Mouse (Mus musculus) heart, embryonic 13.5 days (tissue): ENCODE data around the gene 1700011L22Rik. TPM values are rescaled to one million over a fixed set of nuclear protein-coding genes. Genes with fewer than 3 reads are reported as not detected.
A peak's percentile ranks its signal among the peaks of the same experiment; 100 is the strongest.

ENCODE experiments used
- ATAC-seq: fragments of 200-750 bp; cut with Nextera tagmentation; 2 replicates; pipeline ENCODE4 v1.8.0; 2017; ENCODE audit warnings: moderate TSS enrichment; ENCODE audit not compliant: insufficient number of reproducible peaks, low FRiP score, low TSS enrichment; ENCODE audit errors: extremely low read depth
- H3K27ac ChIP-seq: fragments of 300-500 bp; sonication (generic); replicated peaks from 2 replicates; pipeline ENCODE4 v1.5.1; 2015; ENCODE audit warnings: moderate library complexity, mild to moderate bottlenecking, inconsistent platforms
- H3K27me3 ChIP-seq: fragments of 300-500 bp; sonication (generic); replicated peaks from 2 replicates; pipeline ENCODE4 v1.6.1; 2015; ENCODE audit warnings: mild to moderate bottlenecking, inconsistent platforms
- H3K36me3 ChIP-seq: fragments of 300-500 bp; sonication (generic); 2 replicates; pipeline ENCODE4 v1.6.1; 2015; ENCODE audit warnings: mild to moderate bottlenecking, inconsistent platforms
- H3K4me1 ChIP-seq: fragments of 300-500 bp; sonication (generic); 2 replicates; pipeline ENCODE4 v1.6.1; 2015; ENCODE audit warnings: inconsistent platforms
- H3K4me2 ChIP-seq: fragments of 300-500 bp; sonication (generic); 2 replicates; pipeline ENCODE4 v1.6.1; 2015; ENCODE audit warnings: inconsistent platforms, mild to moderate bottlenecking, moderate library complexity
- H3K4me3 ChIP-seq: fragments of 300-500 bp; sonication (generic); 2 replicates; pipeline ENCODE4 v1.5.1; 2015; ENCODE audit warnings: moderate library complexity, mild to moderate bottlenecking, inconsistent platforms
- H3K9ac ChIP-seq: fragments of 300-500 bp; sonication (generic); 2 replicates; pipeline ENCODE4 v1.6.1; 2015; ENCODE audit warnings: inconsistent platforms, mild to moderate bottlenecking, moderate library complexity
- H3K9me3 ChIP-seq: fragments of 300-500 bp; sonication (generic); 2 replicates; pipeline ENCODE4 v1.6.1; 2016; ENCODE audit warnings: inconsistent platforms
- WGBS: fragments of 180-500 bp; shearing (Covaris S2); methylation state at CpG from one replicate; pipeline ENCODE4 v1.1.7; 2015; ENCODE audit warnings: mixed read lengths; 5-methylcytosine and 5-hydroxymethylcytosine counted together
- polyA plus RNA-seq: library from polyadenylated mRNA; unstranded; fragments of >200 nt; fragmentation: Nextera tagmentation; extraction: Ambion mirVana; gene quantifications from 2 replicates; pipeline ENCODE4 v1.2.1, GENCODE M21; 2015

1700011L22Rik gene
- not detected in 2 replicates for polyA plus RNA-seq

DNA sequence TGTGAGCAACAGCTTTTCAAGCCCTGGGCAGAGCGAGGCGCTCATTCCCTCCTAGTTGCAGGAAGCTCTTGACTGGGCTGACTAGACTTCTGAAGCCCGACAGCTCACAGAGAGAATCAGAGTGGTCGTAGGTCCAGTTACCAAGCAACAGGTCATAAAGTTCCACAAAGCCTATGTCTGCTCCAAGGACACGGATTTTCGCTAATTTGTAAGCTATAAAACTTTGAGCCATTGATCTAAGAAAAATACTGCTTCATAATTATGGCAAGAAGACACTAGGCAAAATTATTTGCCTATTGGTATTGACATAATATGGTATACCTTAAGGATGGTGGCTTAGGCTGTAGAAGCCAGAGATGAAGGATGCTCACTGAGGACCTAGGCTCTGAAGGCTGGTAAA lies at the start of gene 1700011L22Rik:
Gene 1700011L22Rik (minus strand): TSS at position 101 of the 400 bp plus-strand sequence.
- no peak within 1 kb of the TSS for H3K4me2 ChIP-seq
- H3K27me3 ChIP-seq = no peaks in the 10 kb centered on the region
- no peaks in the 10 kb centered on the region for H3K36me3 ChIP-seq
- WGBS = 85% methylated on average over 6 of the region's 6 CpGs
- H3K27ac ChIP-seq = peak within 1 kb of the TSS; percentile 25
- no peak within 1 kb of the TSS for H3K4me3 ChIP-seq
- H3K9me3 ChIP-seq = no peaks in the 10 kb centered on the region
- peaks cover 45% of the 10 kb centered on the region for H3K4me1 ChIP-seq
- H3K9ac ChIP-seq = no peak within 1 kb of the TSS
- ATAC-seq = no peak

DNA sequence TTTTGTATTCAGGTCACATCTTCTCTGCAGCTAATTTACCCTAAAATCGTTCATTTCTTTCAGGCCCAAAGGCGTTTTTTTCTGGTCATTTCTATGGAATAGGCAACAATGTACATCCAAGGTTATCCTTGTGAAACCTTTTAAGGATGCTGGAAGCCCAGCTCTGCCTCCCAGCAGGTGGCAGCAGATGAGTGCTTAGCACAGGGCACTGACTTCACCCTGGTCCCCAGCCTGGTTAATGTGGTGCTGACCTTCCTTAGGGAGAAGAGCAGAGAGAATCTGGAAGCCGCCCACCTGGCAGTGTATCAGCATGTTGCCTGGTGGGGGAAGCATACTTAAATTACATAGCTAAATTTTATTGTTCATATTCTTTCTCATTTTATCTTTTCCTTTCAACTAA lies 49.4 kb upstream of the 1700011L22Rik start:
- peaks cover 23% of the 10 kb centered on the region for H3K4me1 ChIP-seq

DNA sequence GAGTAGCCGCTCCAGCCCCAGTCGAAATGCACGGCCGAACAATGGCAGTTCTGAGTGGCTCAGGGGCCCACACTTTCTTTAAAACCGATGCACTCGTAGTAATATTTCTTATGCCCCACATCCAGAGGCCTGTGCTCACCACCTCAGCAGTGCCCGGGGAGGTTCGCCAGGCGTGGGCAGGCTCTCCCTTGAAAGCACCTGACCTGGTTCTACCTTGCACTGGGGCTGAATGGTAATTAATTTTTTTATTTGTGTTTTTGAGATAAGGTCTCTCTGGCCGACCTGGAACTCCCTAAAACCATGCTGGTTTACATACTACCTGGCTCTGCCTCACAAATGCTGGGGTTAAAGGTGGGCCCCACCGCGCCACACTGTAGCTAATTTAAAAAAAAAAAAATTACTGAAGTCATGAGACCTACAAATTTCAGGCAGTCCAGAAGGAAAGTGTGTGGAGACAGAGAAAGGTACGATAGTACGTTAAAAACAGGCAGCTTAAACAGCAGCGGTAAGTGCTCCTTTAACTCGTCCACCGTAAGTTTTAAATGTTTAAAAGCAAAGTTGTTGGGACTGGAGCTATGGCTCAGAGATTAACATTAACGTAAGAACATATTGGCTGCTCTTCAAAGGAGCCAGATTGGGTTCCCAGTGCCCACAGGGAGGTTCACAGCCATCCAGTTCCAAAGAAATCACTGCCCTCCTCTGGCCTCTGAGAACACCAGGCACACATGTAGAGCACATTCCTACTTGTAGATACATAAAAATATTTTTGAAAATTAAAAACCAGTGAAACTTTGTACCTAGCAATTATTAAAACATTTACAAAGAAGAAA lies 47.1 kb upstream of the 1700011L22Rik start:
- Histone ChIP-seq H3K4me3 (peak overlapping the region; percentile 73), H3K4me2 (peak overlapping the region; percentile 89), H3K9ac (peak overlapping the region; percentile 88), H3K27me3 (no peaks in the 10 kb centered on the region), H3K36me3 (no peaks in the 10 kb centered on the region), H3K4me1 (peaks cover 29% of the 10 kb centered on the region), H3K27ac (peak overlapping the region; percentile 98), H3K9me3 (no peaks in the 10 kb centered on the region)
- ATAC-seq = no peak
- WGBS = 18% methylated on average over 18 of the region's 18 CpGs

More for the DNA sequence above, 49.4 kb upstream of the 1700011L22Rik start:
- H3K4me3 ChIP-seq = no peak overlapping the region
- H3K4me2 ChIP-seq = no peak overlapping the region
- H3K27ac ChIP-seq = no peak overlapping the region
- no peak overlapping the region for H3K9ac ChIP-seq
- ATAC-seq = no peak
- no peaks in the 10 kb centered on the region for H3K9me3 ChIP-seq
- WGBS = 38% methylated on average over 3 of the region's 3 CpGs
- H3K36me3 ChIP-seq = no peaks in the 10 kb centered on the region
- no peaks in the 10 kb centered on the region for H3K27me3 ChIP-seq

DNA sequence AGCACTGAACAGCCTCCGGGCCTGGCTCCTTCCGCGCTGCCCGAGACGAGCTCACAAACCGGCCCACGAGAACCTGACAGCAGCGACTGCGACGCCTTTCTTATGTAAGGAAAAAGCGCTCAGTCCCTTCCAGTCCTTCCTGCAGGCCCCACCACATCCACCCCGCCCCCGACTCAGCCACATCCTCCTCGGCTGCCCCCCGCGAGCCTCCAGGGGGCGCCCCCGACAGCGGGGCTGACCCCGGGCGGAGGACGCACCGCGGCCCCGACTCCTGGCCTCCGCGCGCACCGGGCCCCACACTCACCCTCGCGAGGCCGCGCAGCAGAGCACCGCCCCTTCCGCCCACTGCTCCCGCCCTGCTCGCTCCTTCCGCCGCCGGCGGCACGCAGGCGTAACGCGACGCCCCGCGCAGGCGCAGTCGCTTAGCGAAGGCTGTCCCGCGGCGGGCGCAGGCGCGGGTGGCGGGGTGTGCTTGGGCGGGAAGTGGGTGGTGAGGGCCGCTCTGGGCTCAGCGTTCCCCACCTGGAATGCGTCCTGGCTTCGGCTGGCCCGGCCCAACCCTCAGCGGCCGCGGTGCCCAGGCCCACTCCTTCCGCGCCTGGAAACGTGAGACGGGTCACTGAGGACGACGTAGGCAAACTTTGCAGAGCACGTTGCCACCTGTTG lies 46.4 kb upstream of the 1700011L22Rik start, which contains the start of gene Mmaa:
Gene Mmaa (minus strand): TSS at position 328 of the 666 bp plus-strand sequence.
- Histone ChIP-seq H3K4me2 (peak within 1 kb of the TSS; percentile 89), H3K36me3 (no peaks in the 10 kb centered on the region), H3K4me3 (peak within 1 kb of the TSS; percentile 73), H3K27me3 (no peaks in the 10 kb centered on the region), H3K9ac (peak within 1 kb of the TSS; percentile 90), H3K9me3 (no peaks in the 10 kb centered on the region), H3K27ac (peak within 1 kb of the TSS; percentile 98), H3K4me1 (peaks cover 29% of the 10 kb centered on the region)
- ATAC-seq = peak; percentile 96
- under 1% methylated on average over 61 of the region's 74 CpGs for WGBS

DNA sequence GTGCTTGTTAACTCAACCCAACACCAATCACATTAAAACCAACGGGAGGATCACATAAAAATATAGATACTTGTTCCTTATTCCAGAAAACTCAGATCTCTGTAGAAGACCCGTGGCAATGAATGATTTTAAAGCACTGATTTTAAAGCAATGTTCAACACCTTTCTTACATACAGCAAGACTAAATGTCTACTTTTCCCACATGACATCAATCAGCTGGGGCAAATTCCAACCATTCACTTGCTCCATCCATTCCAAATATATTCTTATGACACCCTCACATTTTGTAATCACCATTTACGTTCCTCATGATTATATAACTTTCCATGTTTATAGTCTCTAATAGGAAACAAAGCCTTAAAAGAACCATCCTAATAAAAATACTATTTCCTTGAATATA lies 45.5 kb upstream of the 1700011L22Rik start:
- no peak for ATAC-seq
- Histone ChIP-seq H3K9me3 (no peaks in the 10 kb centered on the region), H3K4me3 (peak overlapping the region; percentile 73), H3K27ac (peak overlapping the region; percentile 98), H3K36me3 (no peaks in the 10 kb centered on the region), H3K4me1 (peaks cover 34% of the 10 kb centered on the region), H3K27me3 (no peaks in the 10 kb centered on the region), H3K4me2 (peak overlapping the region; percentile 89), H3K9ac (peak overlapping the region; percentile 90)
- 57% methylated on average over 3 of the region's 3 CpGs for WGBS

DNA sequence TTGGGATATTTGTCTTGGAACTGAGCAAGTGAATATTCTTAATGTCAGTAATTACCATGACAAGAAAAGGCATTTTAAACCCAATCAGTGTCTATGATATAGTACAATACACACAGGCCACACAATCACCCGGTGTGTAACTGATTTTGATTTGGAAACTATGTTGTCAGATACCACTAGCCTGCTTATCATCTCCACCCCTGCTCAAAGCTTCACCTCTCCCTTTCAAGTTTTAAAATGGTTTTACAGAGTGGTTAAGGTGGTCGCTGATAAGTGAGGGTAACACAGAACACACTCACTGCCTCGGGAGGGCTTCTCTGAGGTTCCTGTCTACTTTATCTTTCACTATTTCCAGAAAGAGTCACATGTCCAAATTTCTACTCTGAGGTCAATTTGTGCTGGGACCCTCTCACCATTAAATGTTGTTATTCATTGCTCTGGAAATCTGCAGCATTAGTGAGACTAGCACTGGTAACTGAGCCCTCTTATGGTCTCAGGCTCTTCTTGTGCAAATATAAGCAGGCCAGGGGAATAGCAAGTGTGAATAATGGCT lies 44.4 kb upstream of the 1700011L22Rik start:
- H3K27me3 ChIP-seq = no peaks in the 10 kb centered on the region
- 23% methylated on average over 3 of the region's 3 CpGs for WGBS
- no peak for ATAC-seq
- no peaks in the 10 kb centered on the region for H3K36me3 ChIP-seq
- peak overlapping the region; percentile 73; the same call in 1 of the 2 replicates for H3K4me3 ChIP-seq
- peaks cover 34% of the 10 kb centered on the region for H3K4me1 ChIP-seq
- H3K4me2 ChIP-seq = peak overlapping the region; percentile 89
- no peaks in the 10 kb centered on the region for H3K9me3 ChIP-seq
- peak overlapping the region; percentile 90; the same call in 1 of the 2 replicates for H3K9ac ChIP-seq
- H3K27ac ChIP-seq = peak overlapping the region; percentile 98

DNA sequence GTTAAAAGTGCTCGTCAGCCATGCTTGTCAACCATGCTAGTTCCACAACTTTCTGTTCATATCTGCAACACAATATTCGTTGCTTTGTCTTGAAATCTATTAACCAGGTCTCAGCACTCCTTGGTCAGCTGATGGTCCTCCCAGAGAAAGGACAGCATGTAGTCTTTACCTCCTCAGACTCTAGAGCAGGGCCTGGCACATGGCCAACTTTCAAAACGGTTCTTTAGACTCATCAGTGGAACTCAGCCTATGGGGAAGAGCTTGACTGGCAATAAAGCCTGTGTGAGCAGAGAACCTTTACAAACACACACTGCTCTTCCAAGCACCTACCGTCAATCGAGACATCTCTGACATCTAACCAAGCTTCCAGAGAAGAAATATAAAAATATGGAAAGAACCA lies 41.2 kb upstream of the 1700011L22Rik start:
- Histone ChIP-seq H3K36me3 (peaks cover 4% of the 10 kb centered on the region; the same call in 1 of the 2 replicates), H3K9ac (no peak overlapping the region), H3K4me3 (no peak overlapping the region), H3K9me3 (no peaks in the 10 kb centered on the region), H3K4me1 (peaks cover 27% of the 10 kb centered on the region), H3K27ac (no peak overlapping the region), H3K4me2 (no peak overlapping the region), H3K27me3 (no peaks in the 10 kb centered on the region)
- ATAC-seq = no peak
- WGBS = 67% methylated on average over 5 of the region's 5 CpGs

DNA sequence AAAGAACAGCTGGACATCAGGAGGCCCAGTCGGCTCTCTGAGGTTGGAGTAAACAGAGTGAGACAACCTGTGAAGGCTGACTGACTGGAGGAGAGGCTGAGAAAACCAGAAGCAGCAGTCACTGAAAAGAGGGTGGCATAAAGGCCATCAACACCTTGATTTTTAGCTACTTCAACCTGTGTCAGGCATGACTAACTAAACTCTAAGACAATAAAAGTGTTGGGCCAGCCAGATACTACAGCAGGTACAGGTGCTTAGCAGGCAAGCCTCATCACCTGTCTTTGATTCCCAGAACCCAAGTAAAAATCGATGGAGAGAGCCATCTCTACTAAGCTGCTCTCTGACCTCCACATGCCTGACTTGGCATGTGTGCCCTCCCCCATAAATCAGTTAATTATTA lies 40.3 kb upstream of the 1700011L22Rik start:
- ATAC-seq = no peak
- H3K36me3 ChIP-seq = peaks cover 4% of the 10 kb centered on the region; the same call in 1 of the 2 replicates
- WGBS = 61% methylated on average over 2 of the region's 2 CpGs

DNA sequence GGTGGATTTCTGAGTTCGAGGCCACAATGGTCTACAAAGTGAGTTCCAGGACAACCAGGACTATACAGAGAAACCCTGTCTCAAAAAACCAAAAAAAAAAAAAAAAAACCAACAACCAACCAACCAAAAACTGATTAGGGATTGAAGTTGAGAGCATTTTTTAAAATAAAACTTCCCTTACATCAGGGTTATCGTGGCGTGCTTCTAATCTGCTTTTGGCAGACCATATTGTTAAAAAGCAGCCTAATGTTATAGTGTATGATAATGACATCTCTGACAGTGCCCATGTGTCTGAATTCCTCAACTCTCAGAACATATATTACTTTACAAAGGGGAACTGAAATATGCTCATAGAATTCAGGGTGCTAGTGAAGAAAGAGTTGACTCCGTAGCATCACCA lies 39.9 kb upstream of the 1700011L22Rik start:
- ATAC-seq = no peak
- Histone ChIP-seq H3K27me3 (no peaks in the 10 kb centered on the region), H3K27ac (no peak overlapping the region), H3K4me3 (no peak overlapping the region), H3K9me3 (no peaks in the 10 kb centered on the region), H3K36me3 (peaks cover 7% of the 10 kb centered on the region; the same call in 1 of the 2 replicates), H3K4me2 (no peak overlapping the region), H3K9ac (no peak overlapping the region), H3K4me1 (peaks cover 20% of the 10 kb centered on the region)
- WGBS = 82% methylated on average over 4 of the region's 4 CpGs

More for the DNA sequence above, 40.3 kb upstream of the 1700011L22Rik start:
- Histone ChIP-seq H3K4me1 (peaks cover 24% of the 10 kb centered on the region), H3K9me3 (no peaks in the 10 kb centered on the region), H3K4me3 (no peak overlapping the region), H3K27me3 (no peaks in the 10 kb centered on the region), H3K4me2 (no peak overlapping the region), H3K9ac (no peak overlapping the region), H3K27ac (no peak overlapping the region)

DNA sequence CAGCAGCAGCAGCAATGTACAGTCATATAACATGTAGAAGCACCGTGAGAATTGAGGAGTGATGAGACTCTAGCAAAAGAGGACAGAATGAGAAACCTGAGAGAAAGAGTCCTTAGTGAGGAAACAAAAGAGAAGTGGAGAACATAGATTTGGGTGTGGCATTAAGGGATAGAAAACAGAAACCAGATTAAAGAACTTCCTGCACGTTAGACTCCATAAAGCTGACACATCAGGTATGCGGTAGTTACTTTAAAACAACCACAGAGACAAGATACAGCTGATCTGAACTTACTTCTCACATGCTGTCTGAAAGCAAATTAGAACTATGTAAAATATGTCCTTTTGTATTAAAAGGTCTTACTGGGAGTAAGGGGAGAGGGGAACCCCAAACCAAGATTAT lies 38.1 kb upstream of the 1700011L22Rik start:
- WGBS = 80% methylated on average over 3 of the region's 3 CpGs
- no peaks in the 10 kb centered on the region for H3K27me3 ChIP-seq
- H3K9me3 ChIP-seq = no peaks in the 10 kb centered on the region
- ATAC-seq = no peak
- H3K9ac ChIP-seq = no peak overlapping the region
- H3K36me3 ChIP-seq = peaks cover 15% of the 10 kb centered on the region
- no peak overlapping the region for H3K4me3 ChIP-seq
- no peak overlapping the region for H3K4me2 ChIP-seq
- no peak overlapping the region for H3K27ac ChIP-seq
- peaks cover 6% of the 10 kb centered on the region; the same call in 1 of the 2 replicates for H3K4me1 ChIP-seq

DNA sequence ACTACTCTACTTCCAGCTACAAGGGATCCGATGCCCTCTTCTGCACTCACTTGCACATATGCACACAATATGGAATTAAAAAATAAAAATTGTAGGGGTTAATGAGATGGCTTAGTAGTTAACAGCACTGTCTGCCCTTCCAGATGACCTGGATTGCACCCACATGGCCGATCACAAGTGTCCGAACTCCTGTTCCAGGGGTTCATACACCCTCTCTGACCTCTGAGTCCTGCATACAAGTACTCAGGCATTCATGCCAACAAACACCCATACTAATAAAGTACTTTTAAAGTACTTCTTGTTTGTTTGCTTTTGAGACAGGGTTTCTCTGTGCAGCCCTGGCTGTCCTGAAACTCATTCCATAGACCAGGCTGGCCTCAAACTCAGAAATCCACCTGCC lies 36.3 kb upstream of the 1700011L22Rik start:
- no peak overlapping the region for H3K4me3 ChIP-seq
- no peak overlapping the region for H3K27ac ChIP-seq
- WGBS = 86% methylated on average over 3 of the region's 3 CpGs
- peaks cover 28% of the 10 kb centered on the region for H3K36me3 ChIP-seq
- no peaks in the 10 kb centered on the region for H3K27me3 ChIP-seq
- no peak overlapping the region for H3K9ac ChIP-seq
- no peak overlapping the region for H3K4me2 ChIP-seq
- H3K4me1 ChIP-seq = peaks cover 4% of the 10 kb centered on the region; the same call in 1 of the 2 replicates
- ATAC-seq = no peak
- no peaks in the 10 kb centered on the region for H3K9me3 ChIP-seq
